Mouse (Mus musculus) testis, adult 2 months (tissue): ENCODE results near the gene Mapk8ip1.

Source experiments
- CTCF ChIP-seq: fragments of 200-500 bp; IDR thresholded peaks from 2 replicates; pipeline ENCODE4 v1.5.1; 2012; ENCODE audit warnings: low read depth, mild to moderate bottlenecking, inconsistent platforms, low read length, moderate library complexity; ENCODE audit not compliant: control insufficient read depth, insufficient read depth, insufficient replicate concordance
- POLR2A ChIP-seq: fragments of 200-500 bp; IDR thresholded peaks from 2 replicates; pipeline ENCODE4 v1.6.1; 2012; ENCODE audit warnings: low read depth, mild to moderate bottlenecking, inconsistent platforms, low read length, moderate library complexity; ENCODE audit not compliant: control insufficient read depth

DNA sequence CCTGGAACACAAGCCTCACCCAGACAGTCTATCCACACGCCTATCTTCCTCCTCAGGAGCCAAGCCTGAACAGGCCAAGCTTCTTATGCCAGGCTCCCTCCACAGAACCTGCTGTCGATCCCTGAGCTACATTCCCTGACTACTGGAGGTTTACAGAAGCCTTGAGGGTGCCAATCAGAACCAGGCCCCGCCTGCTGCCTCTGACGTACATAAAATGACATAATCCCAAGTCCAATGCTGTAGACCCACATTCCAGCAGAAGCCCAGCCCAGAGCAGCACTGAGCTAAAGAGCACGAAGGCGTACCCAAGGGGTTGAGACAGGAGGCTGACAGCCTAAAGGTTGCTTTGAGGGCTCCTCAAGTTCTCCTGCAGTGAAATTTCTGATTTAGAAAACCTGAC, 26.8 kb upstream of the Mapk8ip1 start:
- TF ChIP-seq POLR2A (no peak), CTCF (no peak)
